In genomic region chr10:72655017-72655509, GRCm38 (mm10) we compare ENCODE assay signal across 8 mouse cellular contexts. TPM values are rescaled to one million over a fixed set of nuclear protein-coding genes. Genes with fewer than 3 reads are reported as not detected.
DNase-seq lines count a peak whose midpoint lies in the region; ATAC-seq lines count a peak whose summit lies in the region.

No protein-coding gene starts in this region.

- intact Hi-C loops in heart, postnatal 14 days (cut with DNase I) = no loop called here

- H3K4me2 ChIP-seq in embryonic facial prominence, embryonic 12.5 days (replicated peaks) = peak overlapping the region; percentile 72

- peak overlapping the region; percentile 75 for H3K9ac ChIP-seq in embryonic facial prominence, embryonic 12.5 days

- peak overlapping the region; percentile 84 for H3K4me3 ChIP-seq in embryonic facial prominence, embryonic 12.5 days

- no peaks in the 10 kb centered on the region for H3K9me3 ChIP-seq in embryonic facial prominence, embryonic 12.5 days

- H3K27me3 ChIP-seq in embryonic facial prominence, embryonic 12.5 days = no peaks in the 10 kb centered on the region
- H3K27me3 ChIP-seq in splenic B cell, adult 2 months (ENCODE audit: control insufficient read depth, insufficient read depth, low read length, poor library complexity, severe bottlenecking) = no peaks in the 10 kb centered on the region

- peak; percentile 67 for ATAC-seq in embryonic facial prominence, embryonic 12.5 days (ENCODE audit: insufficient number of reproducible peaks, insufficient read depth, low FRiP score, low TSS enrichment)
- peak; percentile 75 for ATAC-seq in megakaryocyte progenitor cell, adult 5-6 weeks (replicated peaks; ENCODE audit: poor library complexity)

- H3K4me1 ChIP-seq in embryonic facial prominence, embryonic 12.5 days = peaks cover 17% of the 10 kb centered on the region

- DNase-seq in gastrocnemius, adult 18-20 months (ENCODE audit: low spot score) = peak; percentile 3
- no peak for DNase-seq in gastrocnemius, postnatal 10 days
- DNase-seq in R1 (ENCODE audit: low read depth, low spot score) = peak; percentile 82
- DNase-seq in heart, postnatal 14 days = peak; percentile 6 to 14
- peak; percentile 26 to 79 for DNase-seq in left cerebral cortex, adult 9 months (ENCODE audit: low spot score in 2 of 2)
- DNase-seq in splenic B cell, adult 2 months (ENCODE audit: low read depth, low spot score) = peak; percentile 53

- H3K36me3 ChIP-seq in embryonic facial prominence, embryonic 12.5 days = peaks cover 31% of the 10 kb centered on the region
- peaks cover 6% of the 10 kb centered on the region; the same call in 1 of the 2 replicates for H3K36me3 ChIP-seq in splenic B cell, adult 2 months (ENCODE audit: control insufficient read depth, insufficient read depth, low read length, poor library complexity, severe bottlenecking)

- H3K27ac ChIP-seq in embryonic facial prominence, embryonic 12.5 days = peak overlapping the region; percentile 92

- WGBS in embryonic facial prominence, embryonic 12.5 days = 1% methylated on average over 15 of the region's 15 CpGs

RNA-seq across cellular contexts. Expression of gene Zwint, which starts 0.4 kb away (rescaled TPM):
- total RNA-seq in gastrocnemius, adult 18-20 months (2021) = 10 to 100 TPM; 31.4 to 31.5 TPM
- 10 to 100 TPM; 38.4 to 39.2 TPM for total RNA-seq in gastrocnemius, postnatal 10 days (2021)
- 303 and 304 TPM in 2 replicates for polyA plus RNA-seq in embryonic facial prominence, embryonic 12.5 days (2016; fragmentation: Nextera tagmentation; extraction: Ambion mirVana)
- total RNA-seq in heart, postnatal 14 days (2021) = 10 to 100 TPM; 43.8 to 44.3 TPM
- total RNA-seq in megakaryocyte progenitor cell, adult 5-6 weeks (2015) = 81.5 and 91.3 TPM in 2 replicates
- 177 and 196 TPM in 2 replicates for total RNA-seq in megakaryocyte progenitor cell, adult 5-6 weeks (2017)
